Mouse (Mus musculus): ENCODE results near the gene Gm11634. TPM values are rescaled to one million over a fixed set of nuclear protein-coding genes. Genes with fewer than 3 reads are reported as not detected.

Gm11634 gene
- total RNA-seq, 4 experiments from 2014 or later = not detected

- DNase-seq (ENCODE audit: low spot score in 2 of 2) = no peak
Measured at GRCm38 (mm10) chr11:101568421-101568820, 30.6 kb downstream of the Gm11634 start.

- peak in 1 of 2 experiments; percentile 42 for DNase-seq (ENCODE audit: low spot score in 2 of 2)
Measured at GRCm38 (mm10) chr11:101562391-101562790, 36.7 kb downstream of the Gm11634 start.

- DNase-seq (ENCODE audit: low spot score in 2 of 2) = no peak
Measured at GRCm38 (mm10) chr11:101556954-101557353, 42.1 kb downstream of the Gm11634 start.

GRCm38 (mm10) chr11:101556541-101556940 lies 42.5 kb downstream of the Gm11634 start:
- DNase-seq (ENCODE audit: low spot score in 2 of 2) = no peak

GRCm38 (mm10) chr11:101553354-101553930 lies 45.6 kb downstream of the Gm11634 start:
- DNase-seq (ENCODE audit: low spot score in 2 of 2) = no peak

- peak; percentile 99 to 100 for DNase-seq (ENCODE audit: low spot score in 2 of 2)
Measured at GRCm38 (mm10) chr11:101552476-101553300, 46.4 kb downstream of the Gm11634 start.

GRCm38 (mm10) chr11:101551751-101552475 lies 47.1 kb downstream of the Gm11634 start, which contains the start of the genes Brca1 and Nbr1:
TSS of gene Brca1 (minus strand) at chr11:101551955.
TSS of gene Nbr1 (plus strand) at chr11:101552149.
- peak; percentile 89 to 93 for DNase-seq (ENCODE audit: low spot score in 2 of 2)

GRCm38 (mm10) chr11:101548526-101548925 lies 50.5 kb downstream of the Gm11634 start:
- no peak for DNase-seq (ENCODE audit: low spot score in 2 of 2)

GRCm38 (mm10) chr11:101544132-101544531 lies 54.9 kb downstream of the Gm11634 start:
- no peak for DNase-seq (ENCODE audit: low spot score in 2 of 2)

Other genes starting within 250 kb of the Gm11634 start
- gene G6pc, start 231.7 kb downstream of the Gm11634 start, total RNA-seq (2022) = not detected
- 10 to 100 TPM; 47.6 to 54.3 (median 48.9) TPM for gene Aarsd1, start 181.6 kb downstream of the Gm11634 start, total RNA-seq (2022)
- gene Gm27029, start 174.5 kb downstream of the Gm11634 start, total RNA-seq (2022) = 1 to 10 TPM; 6.0 to 9.6 (median 6.5) TPM
- 10 to 100 TPM; 27.8 to 35.4 (median 31.9) TPM for gene Rundc1, start 174.2 kb downstream of the Gm11634 start, total RNA-seq (2022)
- gene Ptges3l, start 173.9 kb downstream of the Gm11634 start, total RNA-seq (2022) = 1 to 10 TPM in 3 of 4 experiments, under 1 TPM in 1; 0.74 to 1.5 (median 1.3) TPM
- 10 to 100 TPM; 23.9 to 46.8 (median 33.8) TPM for gene Rpl27, start 157.0 kb downstream of the Gm11634 start, total RNA-seq (2022)
- 1 to 10 TPM; 2.2 to 7.6 (median 3.5) TPM for gene Ifi35, start 150.8 kb downstream of the Gm11634 start, total RNA-seq (2022)
- gene Rnd2, start 134.3 kb downstream of the Gm11634 start, total RNA-seq (2022) = 100 to 1,000 TPM; 109 to 121 (median 110) TPM
- 10 to 100 TPM; 27.9 to 42.8 (median 34.9) TPM for gene Vat1, start 133.0 kb downstream of the Gm11634 start, total RNA-seq (2022)
- gene Brca1, start 47.3 kb downstream of the Gm11634 start, total RNA-seq (2022) = 1 to 10 TPM in 3 of 4 experiments, under 1 TPM in 1; 0.83 to 2.0 (median 1.4) TPM
- 100 to 1,000 TPM; 125 to 154 (median 137) TPM for gene Nbr1, start 47.1 kb downstream of the Gm11634 start, total RNA-seq (2022)
- 1 to 10 TPM; 1.6 to 4.4 (median 3.3) TPM for gene Tmem106a, start 17.0 kb downstream of the Gm11634 start, total RNA-seq (2022)
- gene Rdm1, start 27.9 kb upstream of the Gm11634 start, total RNA-seq (2022) = 10 to 100 TPM in 3 of 4 experiments, 1 to 10 TPM in 1; 9.3 to 16.1 (median 11.0) TPM
- 10 to 100 TPM; 11.8 to 21.0 (median 17.4) TPM for gene Arl4d, start 66.3 kb upstream of the Gm11634 start, total RNA-seq (2022)
- gene Dhx8, start 133.7 kb upstream of the Gm11634 start, total RNA-seq (2022) = 10 to 100 TPM; 31.2 to 38.3 (median 35.3) TPM
- gene Etv4, start 186.1 kb upstream of the Gm11634 start, total RNA-seq (2022) = 10 to 100 TPM in 3 of 4 experiments, 1 to 10 TPM in 1; 9.8 to 17.3 (median 12.6) TPM

Data from layer of hippocampus, adult 8-10 months (tissue).